10 mouse cellular contexts compared by ENCODE assay signal in genomic region chr1:71651828-71652227, GRCm38 (mm10). TPM values are rescaled to one million over a fixed set of nuclear protein-coding genes. Genes with fewer than 3 reads are reported as not detected.
DNase-seq lines count a peak whose midpoint lies in the region; ATAC-seq and TF ChIP-seq lines count a peak whose summit lies in the region.
"Had no signal": no experiment of that assay in that cellular context is flagged by ENCODE, and none has a peak within 500 bp of the region (broad histone marks: within the 10 kb centered on the region; RNA-seq: fewer than 3 reads in every experiment).

No protein-coding gene starts in this region.

- no peaks in the 10 kb centered on the region for H3K27me3 ChIP-seq in liver, adult 2 months (ENCODE audit: control insufficient read depth, insufficient read depth, low read length)
- no peaks in the 10 kb centered on the region for H3K27me3 ChIP-seq in embryonic facial prominence, embryonic 15.5 days
- H3K27me3 ChIP-seq in intestine, embryonic 15.5 days (replicated peaks): no peaks in the 10 kb centered on the region
- peaks cover 6% of the 10 kb centered on the region for H3K27me3 ChIP-seq in neural tube, embryonic 13.5 days

- no peak for TF ChIP-seq CTCF in liver, adult 2 months (IDR thresholded peaks at IDR 0.05; ENCODE audit: low read depth, low read length)

- H3K4me1 ChIP-seq in liver, adult 2 months (ENCODE audit: control insufficient read depth, insufficient read depth, low read length): peaks cover 10% of the 10 kb centered on the region
- peaks cover 19% of the 10 kb centered on the region for H3K4me1 ChIP-seq in embryonic facial prominence, embryonic 15.5 days
- H3K4me1 ChIP-seq in intestine, embryonic 15.5 days (replicated peaks): peaks cover 11% of the 10 kb centered on the region; the same call in 1 of the 2 replicates
- H3K4me1 ChIP-seq in neural tube, embryonic 13.5 days (replicated peaks): peaks cover 9% of the 10 kb centered on the region

- no peaks in the 10 kb centered on the region for H3K9me3 ChIP-seq in embryonic facial prominence, embryonic 15.5 days (replicated peaks)
- no peaks in the 10 kb centered on the region for H3K9me3 ChIP-seq in intestine, embryonic 15.5 days
- H3K9me3 ChIP-seq in neural tube, embryonic 13.5 days: no peaks in the 10 kb centered on the region

- no peak for TF ChIP-seq POLR2A in liver, adult 2 months (IDR thresholded peaks at IDR 0.05; ENCODE audit: extremely low read depth, insufficient read depth, low read length)

- peak overlapping the region; percentile 83 for H3K9ac ChIP-seq in liver, adult 2 months (ENCODE audit: low read depth, low read length)
- H3K9ac ChIP-seq in embryonic facial prominence, embryonic 15.5 days: peak overlapping the region; percentile 6; the same call in 1 of the 2 replicates
- no peak overlapping the region for H3K9ac ChIP-seq in intestine, embryonic 15.5 days
- H3K9ac ChIP-seq in neural tube, embryonic 13.5 days: no peak overlapping the region

- WGBS in liver, adult 2 months: 11% methylated on average over 1 of the region's 1 CpGs
- WGBS in embryonic facial prominence, embryonic 15.5 days: 31% methylated on average over 1 of the region's 1 CpGs
- 13% methylated on average over 1 of the region's 1 CpGs for WGBS in intestine, embryonic 15.5 days
- 30% methylated on average over 1 of the region's 1 CpGs for WGBS in neural tube, embryonic 13.5 days

- intact Hi-C loops in gastrocnemius, postnatal 36 days (cut with DNase I): no loop called here

- peak overlapping the region; percentile 85 for H3K27ac ChIP-seq in liver, adult 2 months (replicated peaks; ENCODE audit: insufficient read depth, low read depth, low read length)
- peak overlapping the region; percentile 22; the same call in 1 of the 2 replicates for H3K27ac ChIP-seq in embryonic facial prominence, embryonic 15.5 days (replicated peaks)
- H3K27ac ChIP-seq in intestine, embryonic 15.5 days: no peak overlapping the region
- H3K27ac ChIP-seq in neural tube, embryonic 13.5 days (replicated peaks): no peak overlapping the region

- H3K79me2 ChIP-seq in liver, adult 2 months (ENCODE audit: control insufficient read depth, insufficient read depth, low read length): peaks cover 10% of the 10 kb centered on the region

- H3K4me3 ChIP-seq in liver, adult 2 months (ENCODE audit: insufficient read depth, low read depth, low read length): peak overlapping the region; percentile 89
- H3K4me3 ChIP-seq in embryonic facial prominence, embryonic 15.5 days (replicated peaks): peak overlapping the region; percentile 73
- H3K4me3 ChIP-seq in intestine, embryonic 15.5 days (replicated peaks): peak overlapping the region; percentile 76
- peak overlapping the region; percentile 72; the same call in 1 of the 2 replicates for H3K4me3 ChIP-seq in neural tube, embryonic 13.5 days

- H3K36me3 ChIP-seq in liver, adult 2 months (ENCODE audit: control insufficient read depth, insufficient read depth, low read length): peaks cover 34% of the 10 kb centered on the region
- H3K36me3 ChIP-seq in embryonic facial prominence, embryonic 15.5 days: peaks cover 24% of the 10 kb centered on the region
- no peaks in the 10 kb centered on the region; the same call in 1 of the 2 replicates for H3K36me3 ChIP-seq in intestine, embryonic 15.5 days
- H3K36me3 ChIP-seq in neural tube, embryonic 13.5 days: 0 out of 2 replicates have a peak, but pooled peaks cover 4% of the 10 kb centered on the region

- DNase-seq in liver, adult 2 months (ENCODE audit: extremely low read depth, low read depth, low spot score): no peak
- DNase-seq in liver: no peak
- no peak for DNase-seq in gastrocnemius, postnatal 36 days
- DNase-seq: cerebellum, adult 9-10 months; kidney, postnatal 14 days had no signal

- no peak for ATAC-seq in embryonic facial prominence, embryonic 15.5 days (ENCODE audit: insufficient number of reproducible peaks, low FRiP score, low TSS enrichment, low read depth)
- ATAC-seq in intestine, embryonic 15.5 days: no peak
- ATAC-seq in neural tube, embryonic 13.5 days (ENCODE audit: low read depth): no peak
- no peak for ATAC-seq in CD4-positive, CD25-positive, alpha-beta regulatory T cell, adult 4 months
- no peak for ATAC-seq in monocyte, adult 5-6 weeks (replicated peaks; ENCODE audit: insufficient number of reproducible peaks, low FRiP score, low TSS enrichment, poor library complexity, severe bottlenecking)

- peak overlapping the region; percentile 75 for H3K4me2 ChIP-seq in embryonic facial prominence, embryonic 15.5 days (replicated peaks)
- peak overlapping the region; percentile 94 for H3K4me2 ChIP-seq in intestine, embryonic 15.5 days (replicated peaks)
- H3K4me2 ChIP-seq in neural tube, embryonic 13.5 days: peak overlapping the region; percentile 86

RNA-seq across cellular contexts. Expression of gene Fn1, which starts 1.2 kb away (rescaled TPM):
- 530 and 615 TPM in 2 replicates for total RNA-seq in liver, adult 2 months (2014; rRNA removed)
- polyA plus RNA-seq in liver, adult 2 months (2012; rRNA removed): 649 and 698 TPM in 2 replicates
- 183 and 197 TPM in 2 replicates for polyA plus RNA-seq in embryonic facial prominence, embryonic 15.5 days (2015; fragmentation: Nextera tagmentation; extraction: Ambion mirVana)
- 79.0 and 83.2 TPM in 2 replicates for polyA plus RNA-seq in intestine, embryonic 15.5 days (2015; fragmentation: Nextera tagmentation; extraction: Ambion mirVana)
- 38.7 and 59.1 TPM in 2 replicates for polyA plus RNA-seq in neural tube, embryonic 13.5 days (2015; fragmentation: Nextera tagmentation; extraction: Ambion mirVana)
- polyA plus RNA-seq in CD4-positive, CD25-positive, alpha-beta regulatory T cell, adult 4 months (2017; shearing (Covaris generic)): under 1 TPM; 0.22 to 0.37 TPM
- total RNA-seq in monocyte, adult 5-6 weeks (2017): 9.3 to 15.8 TPM (median 9.9 TPM) in 3 replicates
- total RNA-seq in gastrocnemius, postnatal 36 days (2021): 10 to 100 TPM; 64.9 to 68.6 TPM

Comparison
In these comparisons a context has a peak if more than half of its experiments do, and no peak if none do; other contexts are left out.
1. H3K27ac ChIP-seq: peak in liver, adult 2 months (single experiment) and embryonic facial prominence, embryonic 15.5 days (single experiment); none in intestine, embryonic 15.5 days (single experiment) and neural tube, embryonic 13.5 days (single experiment).
2. H3K9ac ChIP-seq: peak in liver, adult 2 months (single experiment) and embryonic facial prominence, embryonic 15.5 days (single experiment); none in intestine, embryonic 15.5 days (single experiment) and neural tube, embryonic 13.5 days (single experiment).
3. RNA of gene Fn1, which starts 1.2 kb away (polyA plus RNA-seq): 649 to 698 TPM in liver, adult 2 months, 183 to 197 TPM in embryonic facial prominence, embryonic 15.5 days, 79.0 to 83.2 TPM in intestine, embryonic 15.5 days and 38.7 to 59.1 TPM in neural tube, embryonic 13.5 days; 0.22 to 0.37 TPM in CD4-positive, CD25-positive, alpha-beta regulatory T cell, adult 4 months; every median in the first group is over 10 times any median in the second.
4. Peak in every context shown above with its lines, with median percentiles within 50 percentile points of each other: H3K4me3 ChIP-seq and H3K4me2 ChIP-seq.